Mouse (Mus musculus): ENCODE measurements around the gene Atp1b1.

GRCm38 (mm10) chr1:164440230-164440629 lies 17.9 kb downstream of the Atp1b1 start:
- TF ChIP-seq GATA1 (IDR thresholded peaks at IDR 0.05; ENCODE audit: low read length) = no peak
- TF ChIP-seq TAL1 (IDR thresholded peaks at IDR 0.05; ENCODE audit: low read length) = no peak
